Mouse (Mus musculus): Measurements from ENCODE around the gene Nelfcd. TPM values are rescaled to one million over a fixed set of nuclear protein-coding genes. Genes with fewer than 3 reads are reported as not detected.

Nelfcd gene
- polyA plus RNA-seq, 1 experiment from 2014 or later: 117 TPM

- H3K4me3 ChIP-seq (ENCODE audit: low read depth, low read length): no peak overlapping the region
- WGBS: 82% methylated on average over 9 of the region's 9 CpGs
- no peaks in the 10 kb centered on the region for H3K9me3 ChIP-seq (ENCODE audit: control insufficient read depth, low read length)
- peaks cover 24% of the 10 kb centered on the region for H3K4me1 ChIP-seq (replicated peaks; ENCODE audit: control insufficient read depth, insufficient read depth, low read length)
- H3K4me2 ChIP-seq: no peak overlapping the region
- H3K27ac ChIP-seq (ENCODE audit: low read depth, low read length): no peak overlapping the region
- no peak for DNase-seq (ENCODE audit: low spot score)
- H3K27me3 ChIP-seq (replicated peaks; ENCODE audit: control insufficient read depth, insufficient read depth, low read length): no peaks in the 10 kb centered on the region
- H3K36me3 ChIP-seq (ENCODE audit: control insufficient read depth, insufficient read depth, low read length): no peaks in the 10 kb centered on the region; the same call in 1 of the 2 replicates
- no peak overlapping the region for H3K9ac ChIP-seq (ENCODE audit: low read depth, low read length)
- ATAC-seq (replicated peaks; ENCODE audit: low FRiP score): no peak
These were observed 24.4 kb downstream of the Nelfcd start for GRCm38 (mm10) chr2:174439961-174440360.

GRCm38 (mm10) chr2:174441898-174442297 is 26.3 kb downstream of the Nelfcd start:
- no peak for ATAC-seq (replicated peaks; ENCODE audit: low FRiP score)
- Histone ChIP-seq H3K27ac (ENCODE audit: low read depth, low read length) (no peak overlapping the region), H3K4me2 (no peak overlapping the region), H3K9me3 (ENCODE audit: control insufficient read depth, low read length) (no peaks in the 10 kb centered on the region), H3K4me1 (replicated peaks; ENCODE audit: control insufficient read depth, insufficient read depth, low read length) (peaks cover 22% of the 10 kb centered on the region), H3K4me3 (ENCODE audit: low read depth, low read length) (no peak overlapping the region), H3K9ac (ENCODE audit: low read depth, low read length) (no peak overlapping the region), H3K27me3 (replicated peaks; ENCODE audit: control insufficient read depth, insufficient read depth, low read length) (no peaks in the 10 kb centered on the region), H3K36me3 (ENCODE audit: control insufficient read depth, insufficient read depth, low read length) (no peaks in the 10 kb centered on the region)
- DNase-seq (ENCODE audit: low spot score): no peak
- WGBS: 68% methylated on average over 4 of the region's 4 CpGs

- no peaks in the 10 kb centered on the region for H3K9me3 ChIP-seq (ENCODE audit: control insufficient read depth, low read length)
- no peak overlapping the region for H3K4me2 ChIP-seq
- peaks cover 17% of the 10 kb centered on the region for H3K4me1 ChIP-seq (replicated peaks; ENCODE audit: control insufficient read depth, insufficient read depth, low read length)
- WGBS: 82% methylated on average over 9 of the region's 9 CpGs
- no peaks in the 10 kb centered on the region for H3K36me3 ChIP-seq (ENCODE audit: control insufficient read depth, insufficient read depth, low read length)
- H3K27me3 ChIP-seq (replicated peaks; ENCODE audit: control insufficient read depth, insufficient read depth, low read length): no peaks in the 10 kb centered on the region
- no peak for DNase-seq (ENCODE audit: low spot score)
- no peak for ATAC-seq (replicated peaks; ENCODE audit: low FRiP score)
- no peak overlapping the region for H3K4me3 ChIP-seq (ENCODE audit: low read depth, low read length)
- H3K9ac ChIP-seq (ENCODE audit: low read depth, low read length): no peak overlapping the region
- no peak overlapping the region for H3K27ac ChIP-seq (ENCODE audit: low read depth, low read length)
These were observed 26.9 kb downstream of the Nelfcd start for GRCm38 (mm10) chr2:174442460-174442859.

GRCm38 (mm10) chr2:174443046-174443445 is 27.4 kb downstream of the Nelfcd start:
- 67% methylated on average over 2 of the region's 2 CpGs for WGBS
- no peak for DNase-seq (ENCODE audit: low spot score)
- Histone ChIP-seq H3K4me1 (replicated peaks; ENCODE audit: control insufficient read depth, insufficient read depth, low read length) (peaks cover 12% of the 10 kb centered on the region), H3K9ac (ENCODE audit: low read depth, low read length) (no peak overlapping the region), H3K36me3 (ENCODE audit: control insufficient read depth, insufficient read depth, low read length) (no peaks in the 10 kb centered on the region), H3K27ac (ENCODE audit: low read depth, low read length) (no peak overlapping the region), H3K9me3 (ENCODE audit: control insufficient read depth, low read length) (no peaks in the 10 kb centered on the region), H3K27me3 (replicated peaks; ENCODE audit: control insufficient read depth, insufficient read depth, low read length) (no peaks in the 10 kb centered on the region), H3K4me2 (no peak overlapping the region), H3K4me3 (ENCODE audit: low read depth, low read length) (no peak overlapping the region)
- no peak for ATAC-seq (replicated peaks; ENCODE audit: low FRiP score)

GRCm38 (mm10) chr2:174444359-174444758 is 28.8 kb downstream of the Nelfcd start:
- H3K4me3 ChIP-seq (ENCODE audit: low read depth, low read length): no peak overlapping the region
- no peaks in the 10 kb centered on the region for H3K27me3 ChIP-seq (replicated peaks; ENCODE audit: control insufficient read depth, insufficient read depth, low read length)
- no peaks in the 10 kb centered on the region for H3K9me3 ChIP-seq (ENCODE audit: control insufficient read depth, low read length)
- no peak overlapping the region for H3K27ac ChIP-seq (ENCODE audit: low read depth, low read length)
- DNase-seq (ENCODE audit: low spot score) (no peak), ATAC-seq (replicated peaks; ENCODE audit: low FRiP score) (no peak)
- H3K4me1 ChIP-seq (replicated peaks; ENCODE audit: control insufficient read depth, insufficient read depth, low read length): peaks cover 4% of the 10 kb centered on the region
- no peak overlapping the region for H3K4me2 ChIP-seq
- 65% methylated on average over 7 of the region's 7 CpGs for WGBS
- H3K36me3 ChIP-seq (ENCODE audit: control insufficient read depth, insufficient read depth, low read length): no peaks in the 10 kb centered on the region
- H3K9ac ChIP-seq (ENCODE audit: low read depth, low read length): no peak overlapping the region

- no peak overlapping the region for H3K4me2 ChIP-seq
- H3K27ac ChIP-seq (ENCODE audit: low read depth, low read length): no peak overlapping the region
- no peaks in the 10 kb centered on the region for H3K36me3 ChIP-seq (ENCODE audit: control insufficient read depth, insufficient read depth, low read length)
- H3K9ac ChIP-seq (ENCODE audit: low read depth, low read length): no peak overlapping the region
- H3K27me3 ChIP-seq (replicated peaks; ENCODE audit: control insufficient read depth, insufficient read depth, low read length): no peaks in the 10 kb centered on the region
- no peaks in the 10 kb centered on the region for H3K9me3 ChIP-seq (ENCODE audit: control insufficient read depth, low read length)
- 66% methylated on average over 6 of the region's 6 CpGs for WGBS
- ATAC-seq (replicated peaks; ENCODE audit: low FRiP score) (no peak), DNase-seq (ENCODE audit: low spot score) (no peak)
- H3K4me1 ChIP-seq (replicated peaks; ENCODE audit: control insufficient read depth, insufficient read depth, low read length): no peaks in the 10 kb centered on the region; the same call in none of the 2 replicates
- no peak overlapping the region for H3K4me3 ChIP-seq (ENCODE audit: low read depth, low read length)
These were observed 29.4 kb downstream of the Nelfcd start for GRCm38 (mm10) chr2:174445018-174445417.

- Histone ChIP-seq H3K9me3 (ENCODE audit: control insufficient read depth, low read length) (no peaks in the 10 kb centered on the region), H3K4me3 (ENCODE audit: low read depth, low read length) (no peak overlapping the region), H3K27ac (ENCODE audit: low read depth, low read length) (no peak overlapping the region), H3K27me3 (replicated peaks; ENCODE audit: control insufficient read depth, insufficient read depth, low read length) (no peaks in the 10 kb centered on the region), H3K4me1 (replicated peaks; ENCODE audit: control insufficient read depth, insufficient read depth, low read length) (peaks cover 5% of the 10 kb centered on the region), H3K9ac (ENCODE audit: low read depth, low read length) (no peak overlapping the region), H3K4me2 (no peak overlapping the region), H3K36me3 (ENCODE audit: control insufficient read depth, insufficient read depth, low read length) (no peaks in the 10 kb centered on the region)
- 49% methylated on average over 7 of the region's 7 CpGs for WGBS
- ATAC-seq (replicated peaks; ENCODE audit: low FRiP score) (no peak), DNase-seq (ENCODE audit: low spot score) (no peak)
These were observed 30.9 kb downstream of the Nelfcd start for GRCm38 (mm10) chr2:174446492-174446891.

- Histone ChIP-seq H3K27me3 (replicated peaks; ENCODE audit: control insufficient read depth, insufficient read depth, low read length) (no peaks in the 10 kb centered on the region), H3K9me3 (ENCODE audit: control insufficient read depth, low read length) (no peaks in the 10 kb centered on the region), H3K27ac (ENCODE audit: low read depth, low read length) (no peak overlapping the region), H3K9ac (ENCODE audit: low read depth, low read length) (no peak overlapping the region), H3K4me1 (replicated peaks; ENCODE audit: control insufficient read depth, insufficient read depth, low read length) (peaks cover 7% of the 10 kb centered on the region), H3K4me3 (ENCODE audit: low read depth, low read length) (no peak overlapping the region), H3K4me2 (no peak overlapping the region), H3K36me3 (ENCODE audit: control insufficient read depth, insufficient read depth, low read length) (no peaks in the 10 kb centered on the region)
- ATAC-seq (replicated peaks; ENCODE audit: low FRiP score): no peak
- no peak for DNase-seq (ENCODE audit: low spot score)
- WGBS: 69% methylated on average over 8 of the region's 8 CpGs
These were observed 31.3 kb downstream of the Nelfcd start for GRCm38 (mm10) chr2:174446905-174447304.

GRCm38 (mm10) chr2:174448405-174448804 is 32.8 kb downstream of the Nelfcd start:
- Histone ChIP-seq H3K4me1 (replicated peaks; ENCODE audit: control insufficient read depth, insufficient read depth, low read length) (peaks cover 10% of the 10 kb centered on the region), H3K9ac (ENCODE audit: low read depth, low read length) (no peak overlapping the region), H3K4me2 (no peak overlapping the region)

More at GRCm38 (mm10) chr2:174448405-174448804, 32.8 kb downstream of the Nelfcd start:
- DNase-seq (ENCODE audit: low spot score): no peak
- H3K4me3 ChIP-seq (ENCODE audit: low read depth, low read length): no peak overlapping the region
- WGBS: 79% methylated on average over 4 of the region's 4 CpGs
- no peak for ATAC-seq (replicated peaks; ENCODE audit: low FRiP score)
- H3K27ac ChIP-seq (ENCODE audit: low read depth, low read length): no peak overlapping the region
- H3K9me3 ChIP-seq (ENCODE audit: control insufficient read depth, low read length): no peaks in the 10 kb centered on the region
- H3K27me3 ChIP-seq (replicated peaks; ENCODE audit: control insufficient read depth, insufficient read depth, low read length): no peaks in the 10 kb centered on the region
- H3K36me3 ChIP-seq (ENCODE audit: control insufficient read depth, insufficient read depth, low read length): no peaks in the 10 kb centered on the region

Measured in liver, embryonic 11.5 days (tissue).